Mouse (Mus musculus) granulocyte monocyte progenitor cell, adult 5-6 weeks (primary cell): ENCODE results near the gene Icam5. TPM values are rescaled to one million over a fixed set of nuclear protein-coding genes. Genes with fewer than 3 reads are reported as not detected.

Experiments used
- total RNA-seq, 2 experiments: library from RNA; stranded (forward) in 1 of 2; stranded (reverse) in 1 of 2; fragments of 200-712, 200-1000 nt in 1 of 2; fragments of >200 nt in 1 of 2; fragmentation: Nextera tagmentation in 1 of 2; gene quantifications; 2 replicates each; pipeline ENCODE4 v1.2.3; 2014 to 2017

Gene Icam5
- total RNA-seq, 2 experiments from 2014 or later: not detected

Other genes with a start within 250 kb of the Icam5 start
- gene Col5a3, start 217.0 kb upstream of the Icam5 start, total RNA-seq (2014; fragmentation: Nextera tagmentation): 0.28 and 0.41 TPM in 2 replicates
- gene Col5a3, start 217.0 kb upstream of the Icam5 start, total RNA-seq (2017): 0.60 and 0.62 TPM in 2 replicates
- gene Rdh8, start 213.6 kb upstream of the Icam5 start, total RNA-seq (2014; fragmentation: Nextera tagmentation): not detected in 2 replicates
- not detected in 2 replicates for gene Rdh8, start 213.6 kb upstream of the Icam5 start, total RNA-seq (2017)
- 13.8 and 44.1 TPM in 2 replicates for gene A230050P20Rik, start 163.4 kb upstream of the Icam5 start, total RNA-seq (2014; fragmentation: Nextera tagmentation)
- gene A230050P20Rik, start 163.4 kb upstream of the Icam5 start, total RNA-seq (2017): 14.4 and 16.1 TPM in 2 replicates
- gene Angptl6, start 152.3 kb upstream of the Icam5 start, total RNA-seq (2014; fragmentation: Nextera tagmentation): 1.5 and 2.5 TPM in 2 replicates
- gene Angptl6, start 152.3 kb upstream of the Icam5 start, total RNA-seq (2017): 0.52 and 1.4 TPM in 2 replicates
- 88.0 and 115 TPM in 2 replicates for gene Ppan, start 143.9 kb upstream of the Icam5 start, total RNA-seq (2014; fragmentation: Nextera tagmentation)
- 172 and 173 TPM in 2 replicates for gene Ppan, start 143.9 kb upstream of the Icam5 start, total RNA-seq (2017)
- 224 and 262 TPM in 2 replicates for gene Eif3g, start 133.4 kb upstream of the Icam5 start, total RNA-seq (2014; fragmentation: Nextera tagmentation)
- gene Eif3g, start 133.4 kb upstream of the Icam5 start, total RNA-seq (2017): 187 and 207 TPM in 2 replicates
- 172 and 204 TPM in 2 replicates for gene Dnmt1, start 72.2 kb upstream of the Icam5 start, total RNA-seq (2014; fragmentation: Nextera tagmentation)
- 244 and 247 TPM in 2 replicates for gene Dnmt1, start 72.2 kb upstream of the Icam5 start, total RNA-seq (2017)
- gene S1pr2, start 55.3 kb upstream of the Icam5 start, total RNA-seq (2014; fragmentation: Nextera tagmentation): 3.7 and 11.0 TPM in 2 replicates
- gene S1pr2, start 55.3 kb upstream of the Icam5 start, total RNA-seq (2017): 3.2 and 3.4 TPM in 2 replicates
- gene Mrpl4, start 29.3 kb upstream of the Icam5 start, total RNA-seq (2014; fragmentation: Nextera tagmentation): 44.8 and 73.4 TPM in 2 replicates
- 44.5 and 46.0 TPM in 2 replicates for gene Mrpl4, start 29.3 kb upstream of the Icam5 start, total RNA-seq (2017)
- gene Icam1, start 16.1 kb upstream of the Icam5 start, total RNA-seq (2014; fragmentation: Nextera tagmentation): 11.6 and 14.7 TPM in 2 replicates
- 5.9 and 8.0 TPM in 2 replicates for gene Icam1, start 16.1 kb upstream of the Icam5 start, total RNA-seq (2017)
- 2.1 and 2.3 TPM in 2 replicates for gene Icam4, start 2.7 kb upstream of the Icam5 start, total RNA-seq (2014; fragmentation: Nextera tagmentation)
- 0.31 and 1.2 TPM in 2 replicates for gene Icam4, start 2.7 kb upstream of the Icam5 start, total RNA-seq (2017)
- 6.2 TPM in 1 of 2 replicates, not detected in the other for gene Zglp1, start 35.0 kb downstream of the Icam5 start, total RNA-seq (2014; fragmentation: Nextera tagmentation)
- not detected in 2 replicates for gene Zglp1, start 35.0 kb downstream of the Icam5 start, total RNA-seq (2017)
- gene Gm49373, start 41.0 kb downstream of the Icam5 start, total RNA-seq (2014; fragmentation: Nextera tagmentation): not detected in 2 replicates
- 0.60 TPM in 1 of 2 replicates, not detected in the other for gene Gm49373, start 41.0 kb downstream of the Icam5 start, total RNA-seq (2017)
- 23.5 and 39.7 TPM in 2 replicates for gene Fdx1l, start 41.5 kb downstream of the Icam5 start, total RNA-seq (2014; fragmentation: Nextera tagmentation)
- 56.5 and 59.4 TPM in 2 replicates for gene Fdx1l, start 41.5 kb downstream of the Icam5 start, total RNA-seq (2017)
- gene Gm38431, start 59.9 kb downstream of the Icam5 start, total RNA-seq (2014; fragmentation: Nextera tagmentation): 61.0 and 67.3 TPM in 2 replicates
- 5.5 and 7.5 TPM in 2 replicates for gene Gm38431, start 59.9 kb downstream of the Icam5 start, total RNA-seq (2017)
- 59.8 and 74.1 TPM in 2 replicates for gene Raver1, start 59.9 kb downstream of the Icam5 start, total RNA-seq (2014; fragmentation: Nextera tagmentation)
- gene Raver1, start 59.9 kb downstream of the Icam5 start, total RNA-seq (2017): 19.6 and 22.9 TPM in 2 replicates
- 27.1 and 28.6 TPM in 2 replicates for gene Tyk2, start 99.2 kb downstream of the Icam5 start, total RNA-seq (2014; fragmentation: Nextera tagmentation)
- gene Tyk2, start 99.2 kb downstream of the Icam5 start, total RNA-seq (2017): 19.0 and 19.8 TPM in 2 replicates
- gene Cdc37, start 117.9 kb downstream of the Icam5 start, total RNA-seq (2014; fragmentation: Nextera tagmentation): 120 and 157 TPM in 2 replicates
- gene Cdc37, start 117.9 kb downstream of the Icam5 start, total RNA-seq (2017): 285 and 306 TPM in 2 replicates
- 19.9 and 25.7 TPM in 2 replicates for gene Pde4a, start 133.6 kb downstream of the Icam5 start, total RNA-seq (2014; fragmentation: Nextera tagmentation)
- 3.8 and 4.1 TPM in 2 replicates for gene Pde4a, start 133.6 kb downstream of the Icam5 start, total RNA-seq (2017)
- gene Keap1, start 207.3 kb downstream of the Icam5 start, total RNA-seq (2014; fragmentation: Nextera tagmentation): 28.8 TPM in 2 replicates
- 31.9 and 33.5 TPM in 2 replicates for gene Keap1, start 207.3 kb downstream of the Icam5 start, total RNA-seq (2017)
- not detected in 2 replicates for gene S1pr5, start 216.4 kb downstream of the Icam5 start, total RNA-seq (2014; fragmentation: Nextera tagmentation)
- gene S1pr5, start 216.4 kb downstream of the Icam5 start, total RNA-seq (2017): 0.21 and 0.56 TPM in 2 replicates
- 6.4 and 8.9 TPM in 2 replicates for gene Atg4d, start 233.2 kb downstream of the Icam5 start, total RNA-seq (2014; fragmentation: Nextera tagmentation)
- gene Atg4d, start 233.2 kb downstream of the Icam5 start, total RNA-seq (2017): 5.5 and 5.9 TPM in 2 replicates